Mouse (Mus musculus) T-helper 17 cell (primary cell): ENCODE data around the gene Tigar.

Source experiments
- in situ Hi-C, 2 experiments: fragments of 300-600 bp; cut with MboI, MseI; formaldehyde crosslinking; loops; 1 replicate in 1 of 2; 2 replicates in 1 of 2; pipeline ENCODE4 v1.15.1; 2025; ENCODE audit warnings: high pct_unique_total_duplicates in 2 of 2

Gene Tigar

DNA sequence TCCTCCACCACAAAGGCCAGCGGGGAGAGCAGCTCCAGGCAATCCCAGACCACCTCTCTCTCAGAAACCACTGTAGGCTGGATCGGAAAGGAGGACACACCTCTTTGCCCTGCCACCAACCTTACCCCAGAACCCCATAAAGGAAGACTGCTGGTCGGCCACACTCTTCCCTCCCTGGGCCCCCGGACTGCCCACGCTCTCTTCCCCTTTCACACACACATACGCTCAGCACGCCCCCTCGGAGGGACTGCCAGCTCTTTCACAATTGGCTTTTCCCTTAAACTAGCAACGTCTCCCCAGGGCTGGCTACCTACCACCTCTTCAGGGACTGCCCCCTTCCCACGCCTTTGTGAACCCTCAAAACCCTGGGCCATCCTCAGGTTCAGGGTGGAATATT, 33.8 kb upstream of the Tigar start:
- in situ Hi-C loops = loop anchor here (5.0 to 10.0 kb wide), 3 partner anchors 102 to 302 kb away; partner anchors contain the start of gene Parp11 (in 1 of the 2)

DNA sequence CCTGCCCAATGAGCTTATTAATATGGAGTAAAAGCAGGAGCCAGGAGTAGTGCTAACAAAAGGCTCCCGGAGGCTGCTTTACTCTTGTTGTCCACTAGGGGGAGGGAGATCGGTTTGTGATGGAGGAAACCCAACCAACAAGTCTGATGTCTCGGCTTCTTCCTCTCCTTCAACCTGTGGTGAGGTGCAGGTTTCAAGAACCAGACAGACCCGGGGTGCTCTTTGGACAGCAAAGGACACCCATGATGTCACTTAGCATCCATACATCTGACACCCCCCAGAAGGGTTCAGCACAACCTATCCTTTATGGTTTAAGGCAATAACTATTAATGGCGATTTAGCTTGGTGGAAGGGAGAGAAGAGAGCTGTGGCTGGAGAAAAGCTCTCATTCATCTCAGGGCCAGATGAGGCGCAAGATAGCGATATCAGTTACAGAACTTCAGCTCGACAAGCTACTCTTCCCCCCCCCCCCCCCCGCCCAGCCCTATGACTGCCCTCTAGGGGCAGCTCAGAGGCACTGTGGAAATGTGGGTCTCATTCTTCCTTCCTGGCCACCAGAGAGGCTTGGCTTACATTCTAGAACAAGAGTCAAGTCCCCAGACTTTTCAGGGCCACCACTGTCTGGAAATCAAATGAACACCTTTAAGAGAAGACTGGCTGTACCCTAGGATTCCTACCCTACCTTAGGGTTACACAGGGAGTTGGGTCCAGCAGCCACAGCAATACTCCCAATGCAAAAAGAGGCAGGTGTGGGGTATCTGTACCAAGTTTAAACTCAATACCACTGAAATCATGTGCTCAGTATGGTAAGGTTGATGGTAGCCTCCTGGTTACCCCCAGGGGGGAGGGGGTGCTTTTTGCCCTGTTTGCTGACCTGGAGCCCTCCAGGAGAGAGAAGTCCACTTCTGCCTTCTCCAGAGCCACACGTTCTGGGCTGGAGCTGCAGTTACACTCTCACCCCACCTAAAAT, 33.1 kb upstream of the Tigar start:
- in situ Hi-C loops = loop anchor here (5.0 to 10.0 kb wide), 3 partner anchors 102 to 302 kb away; partner anchors contain the start of gene Parp11 (in 1 of the 2)

DNA sequence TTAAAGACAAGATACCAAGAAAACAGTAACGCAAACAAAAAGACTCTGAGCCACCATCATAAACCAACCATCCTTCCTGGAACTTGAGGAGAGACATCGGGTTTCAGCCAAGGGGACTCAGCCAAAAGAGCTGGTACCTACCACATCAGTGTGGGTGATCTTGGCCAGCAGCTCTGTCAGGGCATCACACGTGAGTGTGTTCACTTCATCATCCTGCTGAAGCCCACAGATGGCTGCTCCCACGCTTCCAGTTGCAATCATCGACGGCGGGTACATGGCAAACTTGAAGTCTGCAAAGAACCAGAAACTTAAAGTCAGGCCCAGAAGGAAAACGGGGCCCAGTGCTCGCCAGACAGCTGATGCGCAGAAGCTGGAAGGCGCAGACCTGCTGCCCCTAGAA, 29.6 kb upstream of the Tigar start:
- in situ Hi-C loops = no loop called here

DNA sequence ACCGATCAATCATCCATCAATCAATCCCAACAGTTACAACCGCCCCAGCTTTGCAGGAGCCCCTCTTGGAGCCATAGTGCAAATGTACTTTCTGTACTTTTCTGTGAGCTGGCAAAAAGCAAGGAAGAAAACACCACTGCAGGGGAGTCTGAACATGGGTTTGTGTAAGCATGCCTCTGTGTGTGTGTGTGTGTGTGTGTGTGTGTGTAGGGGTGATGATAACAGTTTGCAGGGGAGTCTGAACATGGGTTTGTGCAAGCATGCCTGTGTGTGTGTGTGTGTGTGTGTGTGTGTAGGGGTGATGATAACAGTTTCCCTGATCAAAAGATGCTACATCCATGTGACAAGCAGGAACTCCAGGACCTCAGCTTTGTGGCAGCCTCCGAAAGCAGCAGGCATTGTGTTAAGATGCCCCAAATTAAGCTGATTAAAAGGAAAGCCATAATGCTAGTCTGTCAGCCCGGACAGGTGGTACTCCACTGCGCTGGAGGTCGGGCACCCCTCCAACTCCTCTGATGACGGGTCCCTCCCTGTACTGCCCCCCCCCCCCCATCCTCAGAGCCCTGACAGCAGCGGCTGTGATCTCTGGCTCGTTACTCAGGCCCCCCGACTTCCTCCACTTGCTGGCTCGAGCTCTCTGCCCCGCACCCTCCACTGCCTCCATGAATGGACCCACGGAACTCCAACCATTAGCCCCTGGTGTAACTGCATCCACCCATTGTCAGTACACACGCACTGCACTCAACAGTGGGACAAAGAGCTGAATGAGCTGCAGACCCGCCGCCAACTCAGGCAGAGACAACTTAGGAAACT, 24.3 kb upstream of the Tigar start:
- in situ Hi-C loops = no loop called here

DNA sequence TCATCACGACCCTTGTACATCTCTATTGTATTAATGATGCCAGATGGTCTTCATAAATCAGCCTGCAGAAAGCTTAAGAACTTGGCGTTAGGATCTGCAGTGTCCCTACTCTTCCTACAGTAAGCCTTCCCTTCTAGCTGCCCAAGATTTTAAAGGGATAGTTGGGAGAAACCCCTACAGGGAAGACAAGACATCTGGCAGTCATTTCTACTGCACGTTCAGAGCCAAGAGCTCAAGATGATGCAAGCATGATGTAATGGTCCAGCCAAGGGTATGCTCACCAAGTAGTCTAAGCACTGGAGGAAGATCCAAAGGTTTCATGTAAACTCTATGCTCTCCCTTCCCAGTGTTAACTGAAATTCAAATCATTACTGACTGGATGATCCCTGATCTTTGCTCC, 23.4 kb upstream of the Tigar start:
- in situ Hi-C loops = no loop called here

DNA sequence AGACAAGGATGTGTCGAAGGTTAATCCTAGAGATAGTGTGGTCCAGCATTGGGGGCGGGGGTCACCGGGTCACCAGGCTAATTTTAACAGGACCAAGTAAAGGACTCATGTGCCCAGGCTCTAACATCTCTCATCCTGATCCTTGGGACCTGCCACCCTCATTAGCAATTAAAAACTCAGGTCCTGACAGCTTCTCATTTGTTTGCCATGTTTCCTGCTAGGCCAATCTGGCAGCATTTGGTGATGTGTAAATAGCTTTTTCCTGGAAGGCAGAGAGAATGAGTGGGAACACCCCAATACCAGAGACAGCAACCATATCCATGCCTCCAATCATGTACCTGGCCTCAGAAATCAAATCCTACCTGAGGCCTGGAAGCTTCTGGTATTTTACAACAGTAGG, 22.6 kb upstream of the Tigar start:
- in situ Hi-C loops = no loop called here

DNA sequence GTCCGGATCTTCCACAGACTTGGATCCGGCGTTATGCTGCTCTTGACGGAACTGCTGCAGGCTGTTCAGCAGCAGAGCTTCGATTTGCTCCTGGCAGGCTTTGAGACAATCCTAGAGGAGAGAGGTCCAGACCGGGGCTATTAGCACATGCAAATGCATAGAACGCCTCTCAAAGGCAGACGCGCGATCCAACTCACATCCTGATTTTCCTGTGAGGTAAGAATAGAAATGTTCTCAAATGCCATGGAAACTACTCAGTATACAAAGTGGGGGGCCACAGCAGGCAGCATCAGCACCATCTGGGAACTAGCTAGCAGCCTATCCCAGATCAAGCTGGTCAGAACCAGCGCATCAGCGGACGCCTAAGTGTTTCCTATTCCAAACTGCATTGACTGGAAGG, 21.0 kb upstream of the Tigar start:
- in situ Hi-C loops = no loop called here

DNA sequence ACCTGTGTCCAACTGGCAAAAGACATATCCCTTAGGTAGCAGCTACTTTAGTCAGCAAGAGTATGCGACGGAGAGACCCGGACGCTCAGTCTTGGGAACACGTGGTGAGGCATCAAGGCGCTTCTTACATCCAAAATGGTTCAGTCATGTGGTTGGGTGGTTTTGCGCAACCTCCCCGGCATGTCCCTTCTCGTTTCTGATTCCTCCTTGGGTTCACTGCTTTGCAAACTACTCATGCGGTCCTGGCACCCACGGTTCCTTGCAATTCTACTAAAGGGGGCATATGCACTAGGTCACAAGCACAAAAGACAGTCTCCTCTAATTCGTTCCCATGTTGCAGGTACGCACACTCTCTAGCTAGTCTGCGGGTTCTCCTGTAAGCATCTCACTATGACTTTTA, 20.3 kb upstream of the Tigar start:
- in situ Hi-C loops = no loop called here

DNA sequence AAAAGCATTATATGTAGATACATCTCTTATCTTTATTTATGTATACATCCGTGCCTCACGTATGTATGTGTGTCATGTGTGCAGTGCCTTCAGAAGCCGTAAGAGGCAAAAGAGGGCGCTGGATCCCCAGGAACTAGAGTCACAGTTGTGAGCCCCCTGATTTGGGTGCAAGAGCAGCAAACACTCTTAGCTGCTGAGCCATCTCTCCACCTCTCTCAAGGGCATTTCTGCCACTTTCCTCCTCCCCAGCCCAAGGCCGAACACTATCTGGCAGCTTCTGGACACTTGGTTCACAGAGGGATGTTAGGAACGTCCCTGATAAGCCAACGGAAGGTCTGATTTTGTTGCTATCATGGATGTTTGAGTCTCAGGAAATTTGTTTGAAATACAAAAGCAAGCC, 14.1 kb upstream of the Tigar start:
- in situ Hi-C loops = loop anchor here in 1 of 2 experiments (25.0 kb wide), 1 partner anchor 1264 kb away; the partner anchor contains the start of genes Gm44596, Nrip2 and Tex52

DNA sequence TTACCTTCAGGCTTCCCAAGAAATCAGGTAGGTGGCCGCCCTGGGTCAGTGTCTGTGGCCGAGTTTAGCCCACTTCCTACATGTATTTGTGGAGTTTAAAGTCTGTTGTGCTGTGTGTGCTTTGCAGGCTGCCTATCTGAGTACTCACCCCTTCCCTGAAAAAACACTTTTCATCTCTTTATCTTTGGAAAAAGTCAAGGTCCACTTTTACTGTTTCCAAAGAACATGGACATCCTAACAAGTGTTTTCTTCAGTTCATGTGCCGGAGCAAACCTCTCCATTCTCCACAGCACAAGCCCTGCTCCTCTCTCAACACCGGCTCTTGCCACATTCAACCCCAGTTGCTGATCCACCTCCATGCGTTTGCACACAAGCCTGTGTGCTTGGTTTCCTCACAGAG, 13.6 kb upstream of the Tigar start:
- in situ Hi-C loops = loop anchor here in 1 of 2 experiments (25.0 kb wide), 1 partner anchor 1264 kb away; the partner anchor contains the start of genes Gm44596, Nrip2 and Tex52

DNA sequence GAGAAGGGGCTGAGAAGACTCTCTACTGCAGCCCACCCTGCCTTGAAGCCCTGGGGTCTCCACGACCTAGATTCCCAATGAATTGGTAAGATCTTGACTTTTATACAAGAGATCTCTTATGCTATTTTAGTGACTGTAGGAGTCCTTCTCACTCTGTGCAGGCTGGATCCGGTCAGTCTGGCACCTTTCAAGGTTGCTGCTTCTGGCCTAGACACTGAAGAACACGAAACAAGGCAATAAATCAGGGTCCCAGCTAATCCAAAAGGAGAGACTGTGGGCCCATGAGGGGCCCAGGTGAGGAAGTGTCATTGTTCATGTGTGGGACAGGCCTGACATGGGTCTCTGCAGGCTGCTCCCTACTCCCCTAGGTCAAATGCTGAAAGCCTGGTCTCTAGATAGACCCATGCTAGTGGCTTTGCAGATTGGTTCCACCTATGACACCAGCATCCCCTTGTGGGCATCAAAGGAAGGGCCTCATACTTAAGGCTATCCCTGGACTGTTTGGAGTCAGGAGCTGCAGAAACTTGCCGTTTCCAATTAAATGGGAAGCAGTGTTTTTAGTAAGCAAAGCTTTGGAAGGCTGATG, 13.0 kb upstream of the Tigar start:
- in situ Hi-C loops = loop anchor here in 1 of 2 experiments (25.0 kb wide), 1 partner anchor 1265 kb away; the partner anchor contains the start of genes Gm44596, Nrip2 and Tex52

DNA sequence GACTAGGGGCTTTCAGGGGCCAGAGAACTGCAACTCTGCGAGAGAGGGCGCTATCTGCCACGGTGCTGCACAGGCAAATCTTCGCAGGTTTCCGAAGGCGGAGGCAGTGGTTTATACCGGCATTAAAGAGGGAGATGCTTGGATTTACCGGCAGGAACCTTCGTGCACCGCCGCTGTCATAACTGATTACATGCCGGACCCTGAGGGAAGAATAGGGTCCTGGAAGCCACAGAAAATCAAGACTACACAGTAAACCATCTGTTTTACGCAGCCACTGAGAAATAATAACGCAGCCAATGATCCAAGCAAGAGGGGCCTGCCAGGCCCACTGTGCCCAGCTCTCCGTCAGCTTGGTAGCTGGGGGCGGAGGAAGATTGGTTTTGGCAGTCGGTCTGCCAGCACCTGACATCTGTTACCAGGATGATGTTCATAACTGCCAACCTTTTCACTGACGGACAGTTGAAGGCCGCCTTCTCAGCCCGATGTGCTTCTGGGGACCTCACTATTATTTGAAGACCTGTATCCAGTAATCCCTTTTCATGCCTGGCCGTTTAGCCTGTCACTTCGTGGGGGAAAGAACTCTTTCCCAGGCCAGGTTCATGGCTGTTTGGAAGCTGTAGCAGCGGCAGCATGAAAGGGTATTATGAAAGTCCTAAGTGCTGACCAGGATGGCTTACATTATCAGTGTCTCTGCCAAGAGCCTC, 5.5 kb upstream of the Tigar start:
- in situ Hi-C loops = loop anchor here in 1 of 2 experiments (10.0 to 25.0 kb wide), 2 partner anchors 170 to 1272 kb away; partner anchors contain the start of genes Gm44596, Nrip2 and Tex52

DNA sequence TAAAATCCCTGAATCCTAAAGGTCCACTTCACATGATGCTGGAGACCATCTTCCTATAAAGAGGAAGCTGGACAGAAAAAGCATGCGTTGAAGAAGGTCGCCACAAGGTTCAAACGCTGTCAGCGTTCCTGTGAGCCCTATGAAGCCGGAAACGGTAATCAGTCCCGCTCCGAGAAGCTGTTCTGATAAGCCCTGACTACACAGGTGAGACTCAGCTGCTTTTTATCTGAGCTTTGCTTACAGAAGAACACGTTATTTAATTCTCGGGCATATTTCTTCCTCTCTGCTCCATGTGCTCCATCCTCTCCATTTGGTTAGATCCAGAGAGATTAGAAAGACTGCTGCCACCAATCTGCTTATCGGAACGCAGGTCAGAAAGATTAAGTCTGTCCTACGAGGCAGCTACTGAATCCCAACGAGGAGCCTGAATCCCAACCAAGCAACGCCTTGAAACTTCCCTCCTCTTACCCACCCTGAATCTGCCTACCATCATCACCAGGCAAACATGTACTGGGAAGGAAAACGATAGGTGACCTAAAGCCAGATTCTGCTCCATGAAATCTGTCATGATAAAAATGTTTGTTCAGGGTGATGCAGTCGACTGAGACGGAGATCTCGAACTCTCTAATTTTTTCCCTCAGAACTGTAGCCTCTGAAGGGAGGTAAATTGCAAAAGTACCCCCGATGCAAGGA, 843 bp downstream of the Tigar start:
- in situ Hi-C loops = loop anchor here in 1 of 2 experiments (25.0 kb wide), 1 partner anchor 1279 kb away; the partner anchor contains the start of genes Gm44596, Nrip2 and Tex52

DNA sequence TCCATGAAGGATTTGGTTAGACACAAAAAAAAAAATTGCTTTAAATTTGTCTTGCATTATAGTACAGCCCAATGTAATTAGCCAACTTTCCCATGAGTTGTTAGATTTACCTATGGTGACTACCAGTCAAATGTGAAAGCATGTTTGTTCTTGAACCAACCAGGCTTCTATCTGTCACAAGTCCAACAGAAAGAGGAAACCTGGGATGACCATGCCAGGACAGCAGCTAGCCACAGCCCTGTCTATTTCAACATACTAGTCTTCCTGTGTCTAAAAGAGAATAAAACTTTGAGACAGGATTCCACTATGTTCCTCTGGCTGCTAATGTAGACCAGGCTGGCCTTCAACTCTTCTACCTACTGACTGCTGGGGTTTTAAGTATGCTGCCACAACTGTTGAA, 1.9 kb downstream of the Tigar start:
- in situ Hi-C loops = loop anchor here in 1 of 2 experiments (25.0 kb wide), 1 partner anchor 1280 kb away; the partner anchor contains the start of genes Gm44596, Nrip2 and Tex52

DNA sequence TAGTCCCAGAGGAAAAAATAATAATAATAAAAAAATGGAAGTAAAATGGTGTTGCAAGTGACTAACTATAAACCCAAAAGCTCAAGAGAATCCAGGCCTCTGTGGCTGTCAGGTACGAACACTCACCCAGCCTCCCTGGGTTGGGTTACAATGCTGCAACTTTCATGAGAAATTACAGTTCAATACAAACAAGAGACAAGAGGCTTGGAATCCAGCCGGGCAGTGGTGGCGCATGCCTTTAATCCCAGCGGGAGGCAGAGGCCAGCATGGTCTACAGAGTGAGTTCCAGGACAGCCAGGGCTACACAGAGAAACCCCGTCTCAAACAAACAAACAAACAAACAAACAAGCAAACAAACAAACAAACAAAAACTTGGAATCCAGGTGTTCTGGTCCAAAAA, 2.6 kb downstream of the Tigar start:
- in situ Hi-C loops = loop anchor here in 1 of 2 experiments (25.0 kb wide), 1 partner anchor 1281 kb away; the partner anchor contains the start of genes Gm44596, Nrip2 and Tex52

DNA sequence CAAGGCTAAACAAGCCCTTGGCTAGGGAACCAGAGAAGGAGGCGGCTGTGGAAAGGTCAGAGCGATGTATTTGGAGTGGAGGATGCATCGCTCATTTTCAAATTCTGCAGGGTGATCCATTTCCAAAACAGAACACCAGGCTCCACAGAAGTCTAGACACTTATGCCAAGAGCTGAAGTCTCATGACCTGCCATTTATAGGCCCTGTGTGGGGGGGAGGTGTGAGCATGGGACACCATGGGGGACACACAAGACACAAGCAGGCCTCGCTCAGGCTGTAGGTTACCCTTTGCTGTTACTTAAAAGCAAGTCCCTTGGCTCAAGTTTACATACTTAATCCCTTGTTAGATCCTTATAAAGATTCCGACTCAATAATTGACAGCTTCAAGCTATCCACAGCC, 3.2 kb downstream of the Tigar start:
- in situ Hi-C loops = loop anchor here in 1 of 2 experiments (25.0 kb wide), 1 partner anchor 1281 kb away; the partner anchor contains the start of genes Gm44596, Nrip2 and Tex52

DNA sequence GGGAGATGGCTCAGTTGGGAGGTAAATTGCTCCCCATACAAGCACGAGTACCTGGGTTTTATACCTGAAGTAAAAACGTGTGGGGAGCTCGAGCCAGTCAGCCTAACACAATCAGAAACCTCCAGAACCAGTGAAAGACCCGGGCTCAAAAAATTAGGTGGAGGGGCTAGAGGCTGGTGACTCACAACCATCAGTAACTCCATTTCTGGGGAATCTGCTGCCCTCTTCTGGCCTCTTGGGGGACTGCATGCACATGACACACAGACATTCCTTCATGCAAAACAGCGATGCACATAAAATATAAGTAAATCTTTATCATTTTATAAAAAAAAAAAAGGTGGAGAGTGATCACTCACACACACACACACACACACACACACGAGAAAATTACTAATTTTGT, 4.2 kb downstream of the Tigar start:
- in situ Hi-C loops = loop anchor here in 1 of 2 experiments (25.0 kb wide), 1 partner anchor 1282 kb away; the partner anchor contains the start of genes Gm44596, Nrip2 and Tex52

DNA sequence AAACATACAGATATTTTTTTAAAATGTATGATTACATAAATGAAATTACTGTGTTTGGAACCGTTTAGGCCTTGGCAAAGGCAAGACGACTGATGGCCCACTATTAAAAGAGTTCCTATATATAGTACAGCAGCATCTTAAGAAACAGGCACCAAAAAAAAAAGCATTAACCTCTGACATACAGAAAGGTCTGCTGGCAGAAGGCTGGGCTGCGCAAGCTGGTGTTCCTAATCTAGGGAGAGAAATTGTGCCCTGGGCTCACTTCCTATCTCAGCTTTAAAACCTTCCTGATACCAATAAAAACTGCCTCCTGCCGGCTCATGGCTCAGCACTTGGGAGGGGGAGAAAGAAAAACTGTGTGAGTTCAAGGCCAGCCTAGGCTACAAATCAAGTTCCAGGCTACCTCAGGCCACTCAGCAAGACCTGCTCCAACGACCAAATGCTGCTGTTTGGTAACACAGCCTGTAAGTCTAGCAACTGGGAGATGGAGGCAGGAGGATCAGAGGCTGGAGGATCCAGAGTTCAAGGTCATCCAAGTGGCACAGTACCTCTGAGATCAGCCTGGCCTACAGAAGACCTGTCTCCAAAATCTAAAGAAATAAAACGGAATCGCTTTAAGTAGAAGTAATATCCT, 4.8 kb downstream of the Tigar start:
- in situ Hi-C loops = loop anchor here in 1 of 2 experiments (25.0 kb wide), 1 partner anchor 1283 kb away; the partner anchor contains the start of genes Gm44596, Nrip2 and Tex52
